Mouse (Mus musculus) E14TG2a.4 (cell line): Measurements from ENCODE around the gene Ptprt.

Experiments
- CTCF ChIP-seq: conservative IDR thresholded peaks from 2 replicates; pipeline ENCODE4 v1.5.1; 2014; ENCODE audit warnings: low read length
- POU5F1 ChIP-seq: IDR thresholded peaks from 2 replicates; pipeline ENCODE4 v1.6.1; 2014; ENCODE audit warnings: low read length, borderline replicate concordance

- no peak for TF ChIP-seq CTCF
- TF ChIP-seq POU5F1, result no peak
Measured at GRCm38 (mm10) chr2:162082391-162082790, 578.6 kb downstream of the Ptprt start.
